Mouse (Mus musculus) retina, postnatal 7 days (tissue): Measurements from ENCODE around the gene Smarcc2.
"Not testable (repeated sequence)": the region's sequence is repeated elsewhere in the genome, so short reads cannot be mapped to it uniquely, and the experiment has no call there.

Experiments used
- DNase-seq: peaks from one replicate; pipeline ENCODE4 v3.0.0-alpha.2; 2012; ENCODE audit warnings: low read depth, low spot score

The Smarcc2 gene

GRCm38 (mm10) chr10:128442718-128443117, 16.3 kb upstream of the Smarcc2 start:
- DNase-seq = no peak

DNA sequence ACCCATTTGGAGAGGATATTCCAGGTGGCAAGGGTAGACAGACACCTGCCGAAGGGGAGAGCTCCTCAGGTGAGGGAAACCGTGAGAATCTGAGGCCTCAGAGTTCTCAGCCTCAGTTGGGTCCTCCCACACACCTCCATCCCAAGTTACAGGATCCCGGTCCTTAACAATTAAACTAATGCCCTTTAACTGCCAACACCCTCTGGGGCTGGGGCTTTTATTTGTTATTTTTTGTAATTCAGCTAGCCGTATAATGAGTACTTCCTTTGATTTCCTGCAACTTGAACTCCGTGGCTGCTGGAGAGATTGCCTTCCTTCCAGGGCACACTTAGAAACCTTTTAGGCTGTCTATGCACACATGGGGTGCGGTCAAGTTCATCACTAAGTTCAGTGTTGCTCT, 14.7 kb upstream of the Smarcc2 start:
- DNase-seq = no peak

GRCm38 (mm10) chr10:128445407-128445806, 13.6 kb upstream of the Smarcc2 start:
- DNase-seq = no peak

GRCm38 (mm10) chr10:128451014-128451413, 8.0 kb upstream of the Smarcc2 start:
- no peak for DNase-seq

- DNase-seq = no peak
These were observed 4.6 kb upstream of the Smarcc2 start for GRCm38 (mm10) chr10:128454471-128454870.

GRCm38 (mm10) chr10:128455280-128455679, 3.8 kb upstream of the Smarcc2 start:
- DNase-seq = peak; percentile 87

DNA sequence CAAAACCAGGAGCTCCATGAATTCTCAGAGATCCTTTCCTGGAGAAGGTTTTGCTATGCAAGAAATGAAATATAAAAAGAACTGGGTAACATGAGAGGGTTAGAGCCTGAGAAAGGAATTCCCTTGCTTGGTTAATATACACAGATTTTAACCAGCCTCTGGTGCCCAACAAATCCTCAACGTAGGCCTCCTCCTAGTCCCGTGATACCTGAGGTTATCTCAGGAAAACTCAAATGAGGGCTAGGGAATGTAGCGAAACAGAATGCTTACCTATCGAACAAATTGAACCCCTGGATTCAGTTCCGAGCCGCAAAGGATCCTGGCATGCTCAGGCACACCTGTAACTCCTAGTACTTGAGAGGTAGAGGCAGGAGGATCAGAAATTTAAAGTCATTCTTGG, 1.4 kb upstream of the Smarcc2 start:
- DNase-seq = no peak

- peak; percentile 74 for DNase-seq
These were observed 715 bp upstream of the Smarcc2 start for GRCm38 (mm10) chr10:128458348-128458718.

DNA sequence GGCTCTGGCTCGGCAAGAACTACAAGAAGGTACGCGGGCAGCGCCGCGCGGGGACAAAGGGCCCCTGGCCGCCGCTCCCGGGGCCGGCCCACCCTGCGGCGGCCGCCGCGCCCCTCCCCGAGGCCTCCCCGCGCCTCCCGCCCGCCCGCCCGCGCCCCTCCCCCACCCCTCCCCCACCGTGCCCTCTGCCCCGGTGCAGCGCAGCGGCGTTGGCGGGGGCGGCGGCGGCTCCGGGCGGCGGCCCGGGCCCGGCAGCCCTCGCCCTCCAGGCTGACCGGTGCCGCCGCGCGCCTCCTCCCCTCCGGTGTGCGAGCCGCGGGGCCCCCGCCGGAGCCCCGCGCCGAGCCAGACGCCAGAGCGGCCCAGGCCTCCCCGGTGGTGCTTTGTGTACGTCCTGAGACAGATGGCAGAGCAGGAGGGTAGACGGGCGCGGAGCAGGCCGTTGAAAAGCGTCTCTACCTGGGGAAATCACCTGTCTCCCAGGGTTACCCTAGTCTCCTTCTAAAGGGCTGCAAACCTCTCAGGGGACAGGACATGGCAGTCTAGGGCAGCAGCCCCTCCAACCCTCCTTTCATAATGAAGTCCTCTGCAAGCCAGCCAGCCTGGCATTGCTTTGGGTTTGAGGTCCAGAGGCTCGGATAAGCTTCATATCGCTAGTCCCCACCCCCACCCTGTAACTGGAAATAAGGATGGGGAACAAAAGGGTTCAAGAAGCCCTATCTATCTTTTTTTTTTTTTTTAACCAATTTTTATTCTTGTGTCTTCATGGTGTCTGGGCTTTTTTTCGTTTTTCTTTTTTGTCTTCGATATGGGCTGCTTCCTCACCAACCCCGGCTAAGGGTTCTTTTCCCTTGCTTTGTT, 591 bp downstream of the Smarcc2 start:
- no peak for DNase-seq

- DNase-seq = no peak
These were observed 1.2 kb downstream of the Smarcc2 start for GRCm38 (mm10) chr10:128460270-128460630.

- DNase-seq = no peak
These were observed 15.3 kb downstream of the Smarcc2 start for GRCm38 (mm10) chr10:128474366-128474765.

GRCm38 (mm10) chr10:128486370-128486769, 27.3 kb downstream of the Smarcc2 start:
- DNase-seq = no peak

GRCm38 (mm10) chr10:128487861-128488712, 29.0 kb downstream of the Smarcc2 start:
- no peak for DNase-seq

- DNase-seq = no peak
These were observed 29.7 kb downstream of the Smarcc2 start for GRCm38 (mm10) chr10:128488776-128489175.

GRCm38 (mm10) chr10:128489380-128489779, 30.3 kb downstream of the Smarcc2 start:
- DNase-seq = no peak

DNA sequence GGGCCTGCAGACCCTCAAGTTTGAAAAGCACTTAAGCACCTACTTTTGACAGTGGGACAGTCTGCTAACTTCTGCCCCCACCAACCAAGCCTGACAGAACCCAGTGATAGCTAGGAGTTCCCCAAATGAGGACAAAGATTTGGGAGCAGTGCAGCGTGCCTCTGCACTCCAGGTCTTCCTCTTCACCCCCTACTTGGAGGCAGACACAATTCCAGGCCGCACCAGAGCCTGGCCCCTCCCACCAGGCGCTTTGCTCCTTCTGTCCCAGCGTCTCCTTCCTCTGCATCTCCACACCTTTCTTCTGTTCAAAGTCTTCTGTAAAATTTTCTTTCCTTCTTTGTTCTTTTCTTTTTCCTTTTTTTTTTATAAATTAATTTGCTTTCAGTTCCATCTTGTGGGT, 30.7 kb downstream of the Smarcc2 start:
- DNase-seq = no peak

DNA sequence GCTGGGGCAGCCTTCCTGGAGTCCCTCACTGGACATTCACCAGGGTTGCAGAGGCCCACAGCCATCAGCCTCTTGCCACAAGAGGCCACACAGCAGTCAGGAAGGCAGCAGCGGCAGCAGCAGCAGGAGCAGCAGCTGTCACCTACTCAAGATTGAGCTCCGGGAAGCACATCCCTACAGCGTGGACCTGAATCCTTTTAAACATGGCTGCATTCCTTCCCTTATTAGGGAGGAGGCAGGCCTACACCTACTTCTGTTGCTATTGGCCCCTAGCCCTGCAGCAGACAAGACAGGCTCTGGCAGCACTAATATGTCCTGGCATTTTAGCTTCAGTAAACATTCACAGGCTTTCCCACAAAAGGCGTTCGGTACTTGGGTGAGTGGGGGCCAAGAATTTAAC, 31.2 kb downstream of the Smarcc2 start:
- DNase-seq = no peak

- DNase-seq = no peak
These were observed 31.9 kb downstream of the Smarcc2 start for GRCm38 (mm10) chr10:128490912-128491311.

- no peak for DNase-seq
These were observed 32.4 kb downstream of the Smarcc2 start for GRCm38 (mm10) chr10:128491495-128491894.

- not testable (repeated sequence) for DNase-seq
These were observed 33.0 kb downstream of the Smarcc2 start for GRCm38 (mm10) chr10:128492051-128492450.

- DNase-seq = no peak
These were observed 33.7 kb downstream of the Smarcc2 start for GRCm38 (mm10) chr10:128492633-128493311.

GRCm38 (mm10) chr10:128493319-128493694, 34.3 kb downstream of the Smarcc2 start:
- peak; percentile 16 for DNase-seq
